Mouse (Mus musculus) intestine, embryonic 16.5 days (tissue): ENCODE measurements around the gene Icam2. TPM values are rescaled to one million over a fixed set of nuclear protein-coding genes. Genes with fewer than 3 reads are reported as not detected.
A peak's percentile ranks its signal among the peaks of the same experiment; 100 is the strongest.

Experiments used
- ATAC-seq: fragments of 200-750 bp; cut with Nextera tagmentation; 2 replicates; pipeline ENCODE4 v1.8.0; 2017; ENCODE audit warnings: moderate TSS enrichment, moderate library complexity
- H3K27ac ChIP-seq: fragments of 300-500 bp; sonication (generic); 2 replicates; pipeline ENCODE4 v1.5.1; 2014; ENCODE audit warnings: mild to moderate bottlenecking, low read length
- H3K27me3 ChIP-seq: fragments of 300-500 bp; sonication (generic); replicated peaks from 2 replicates; pipeline ENCODE4 v1.6.1; 2014; ENCODE audit warnings: low read length, control low read depth, mixed read lengths; ENCODE audit not compliant: control insufficient read depth, insufficient read depth
- H3K36me3 ChIP-seq: fragments of 300-500 bp; sonication (generic); 2 replicates; pipeline ENCODE4 v1.6.1; 2014; ENCODE audit warnings: low read length, control low read depth; ENCODE audit not compliant: control insufficient read depth, insufficient read depth
- H3K4me1 ChIP-seq: fragments of 300-500 bp; sonication (generic); 2 replicates; pipeline ENCODE4 v1.6.1; 2014; ENCODE audit warnings: low read length, control low read depth, mixed read lengths; ENCODE audit not compliant: control insufficient read depth, insufficient read depth
- H3K4me2 ChIP-seq: fragments of 300-500 bp; sonication (generic); 2 replicates; pipeline ENCODE4 v1.6.1; 2014; ENCODE audit warnings: low read depth, low read length, control low read depth
- H3K4me3 ChIP-seq: fragments of 300-500 bp; sonication (generic); 2 replicates; pipeline ENCODE4 v1.5.1; 2014; ENCODE audit warnings: mild to moderate bottlenecking, low read length
- H3K9ac ChIP-seq: fragments of 300-500 bp; sonication (generic); 2 replicates; pipeline ENCODE4 v1.6.1; 2014; ENCODE audit warnings: low read depth, low read length
- H3K9me3 ChIP-seq: fragments of 300-500 bp; sonication (generic); 2 replicates; pipeline ENCODE4 v1.6.1; 2016; ENCODE audit warnings: low read length, control low read depth; ENCODE audit not compliant: control insufficient read depth
- WGBS: fragments of 180-500 bp; shearing (Covaris S2); extraction: QIAGEN DNeasy Blood & Tissue Kit; methylation state at CpG from one replicate; pipeline ENCODE4 v1.1.7; 2014; 5-methylcytosine and 5-hydroxymethylcytosine counted together
- polyA plus RNA-seq: library from polyadenylated mRNA; unstranded; fragments of >200 nt; fragmentation: Nextera tagmentation; extraction: Ambion mirVana; gene quantifications from 2 replicates; pipeline ENCODE4 v1.2.1, GENCODE M21; 2015

Icam2 gene
- polyA plus RNA-seq, 1 experiment from 2014 or later: 40.5 TPM

DNA sequence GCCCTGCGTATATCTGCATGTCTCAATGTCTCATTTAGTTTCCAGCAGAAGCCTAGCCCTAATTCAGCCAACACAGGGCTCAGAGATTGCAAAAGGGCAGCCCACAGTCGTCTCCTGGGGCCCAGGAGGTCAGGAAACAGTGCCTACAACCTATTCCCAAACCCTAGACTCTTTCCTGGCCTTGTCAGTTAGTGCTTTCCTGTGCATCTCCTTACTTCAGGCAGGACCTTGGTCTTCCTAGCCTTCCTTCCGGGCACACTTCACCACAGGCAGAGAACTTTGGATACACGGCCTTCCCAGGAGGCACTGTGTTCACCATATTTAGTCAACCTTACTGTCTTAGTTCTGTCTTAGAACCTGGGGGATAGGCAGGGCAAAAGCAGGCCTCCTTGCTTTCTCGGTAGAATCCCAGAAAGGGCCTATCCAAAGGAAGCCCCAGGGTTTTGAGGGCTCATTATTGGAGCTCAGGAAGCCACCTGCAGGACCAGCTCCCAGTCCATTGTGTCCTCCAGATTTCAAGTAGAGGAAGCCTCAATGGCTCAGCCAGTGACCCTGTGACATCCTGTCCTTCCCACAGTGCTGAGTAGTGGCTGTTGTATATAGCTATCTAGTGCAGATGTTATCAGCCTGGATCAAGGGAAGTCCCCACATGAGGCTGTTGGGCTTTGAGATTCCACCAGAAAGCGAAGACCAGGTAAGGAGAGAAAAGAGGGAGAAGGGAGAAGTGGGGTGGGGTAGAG, 4.7 kb downstream of the Icam2 start:
- Histone ChIP-seq H3K36me3 (no peaks in the 10 kb centered on the region), H3K4me3 (no peak overlapping the region), H3K4me1 (no peaks in the 10 kb centered on the region), H3K9ac (no peak overlapping the region), H3K9me3 (no peaks in the 10 kb centered on the region), H3K27me3 (no peaks in the 10 kb centered on the region), H3K4me2 (no peak overlapping the region), H3K27ac (peak overlapping the region; percentile 56)
- WGBS: 75% methylated on average over 6 of the region's 6 CpGs
- no peak for ATAC-seq

GRCm38 (mm10) chr11:106382424-106382823, 5.5 kb downstream of the Icam2 start:
- Histone ChIP-seq H3K36me3 (no peaks in the 10 kb centered on the region), H3K27ac (peak overlapping the region; percentile 56; the same call in 1 of the 2 replicates), H3K9me3 (no peaks in the 10 kb centered on the region), H3K27me3 (no peaks in the 10 kb centered on the region), H3K4me2 (no peak overlapping the region), H3K4me3 (peak overlapping the region; percentile 16; the same call in 1 of the 2 replicates), H3K9ac (peak overlapping the region; percentile 35; the same call in 1 of the 2 replicates), H3K4me1 (no peaks in the 10 kb centered on the region)
- ATAC-seq: peak; percentile 46
- WGBS: 69% methylated on average over 5 of the region's 5 CpGs

GRCm38 (mm10) chr11:106381883-106382282, 6.0 kb downstream of the Icam2 start:
- no peak for ATAC-seq
- Histone ChIP-seq H3K36me3 (no peaks in the 10 kb centered on the region), H3K9me3 (no peaks in the 10 kb centered on the region), H3K4me1 (no peaks in the 10 kb centered on the region), H3K27me3 (no peaks in the 10 kb centered on the region), H3K4me3 (peak overlapping the region; percentile 16), H3K9ac (peak overlapping the region; percentile 35; the same call in 1 of the 2 replicates), H3K27ac (peak overlapping the region; percentile 36; the same call in 1 of the 2 replicates), H3K4me2 (no peak overlapping the region)
- 78% methylated on average over 7 of the region's 7 CpGs for WGBS

DNA sequence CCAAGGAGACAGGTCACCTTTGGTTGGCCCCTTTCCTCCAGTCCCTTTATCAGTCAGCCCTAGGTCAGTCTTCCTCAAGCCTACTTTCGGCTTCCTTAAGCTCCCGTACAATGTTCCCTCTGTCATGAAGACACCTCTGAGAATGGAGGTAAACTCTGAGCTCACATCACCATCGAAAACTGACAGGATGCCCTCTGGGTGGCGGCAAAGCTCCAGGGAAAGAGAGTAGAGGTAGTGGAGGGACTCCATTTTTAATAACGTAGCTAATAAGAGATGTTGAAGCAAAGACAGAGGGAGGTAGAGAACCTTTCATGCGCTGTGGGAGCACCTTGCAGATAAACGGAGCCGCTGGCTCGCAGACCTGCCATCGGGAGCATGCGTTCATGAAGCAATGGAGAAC, 6.9 kb downstream of the Icam2 start:
- peak overlapping the region; percentile 16 for H3K4me3 ChIP-seq

DNA sequence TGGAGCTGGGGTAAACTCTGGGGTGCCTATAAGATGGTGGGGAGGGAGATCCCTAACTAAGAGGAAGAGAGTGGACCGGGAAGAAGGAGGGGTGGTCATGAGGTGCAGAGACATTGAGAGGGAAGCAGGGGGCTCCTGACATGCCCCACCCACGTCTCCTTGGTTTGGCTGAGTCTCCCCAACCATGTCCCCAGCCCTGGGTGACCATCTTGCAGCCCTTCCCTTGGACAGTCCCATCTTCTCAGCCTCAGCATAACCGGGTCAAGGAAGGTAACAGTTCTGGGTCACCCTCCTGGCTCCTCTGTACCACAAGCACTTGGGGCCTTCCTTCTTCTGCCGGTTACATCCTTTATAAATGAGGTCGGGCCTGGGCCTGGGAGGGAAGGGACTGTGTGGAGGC, 12.9 kb downstream of the Icam2 start:
- WGBS: 77% methylated on average over 5 of the region's 5 CpGs
- ATAC-seq: no peak

More for the DNA sequence above, 6.9 kb downstream of the Icam2 start:
- no peak overlapping the region for H3K27ac ChIP-seq
- no peaks in the 10 kb centered on the region for H3K9me3 ChIP-seq
- H3K36me3 ChIP-seq: no peaks in the 10 kb centered on the region
- ATAC-seq: no peak
- no peaks in the 10 kb centered on the region for H3K4me1 ChIP-seq
- H3K27me3 ChIP-seq: no peaks in the 10 kb centered on the region
- peak overlapping the region; percentile 20; the same call in 1 of the 2 replicates for H3K4me2 ChIP-seq
- 75% methylated on average over 11 of the region's 11 CpGs for WGBS
- peak overlapping the region; percentile 32; the same call in 1 of the 2 replicates for H3K9ac ChIP-seq

DNA sequence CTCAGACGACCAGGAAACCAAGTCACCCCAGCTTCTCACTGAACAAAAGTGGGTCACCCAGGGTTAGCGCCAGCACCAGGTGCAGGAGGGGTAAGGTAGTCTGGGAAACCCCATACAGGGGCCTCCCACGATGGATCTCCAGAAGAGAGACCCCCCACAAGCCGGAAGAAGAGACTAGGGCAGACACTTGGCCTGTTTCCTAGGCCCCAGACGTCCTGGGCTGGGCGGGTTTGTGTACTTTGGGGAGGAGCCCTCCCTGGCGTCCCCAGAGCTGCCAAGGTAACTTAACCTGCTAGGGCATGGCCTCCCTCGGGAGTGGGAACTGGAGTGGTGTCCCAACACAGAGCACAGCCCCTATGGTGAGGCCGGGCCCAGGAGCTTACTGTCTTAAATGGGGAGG, 13.3 kb downstream of the Icam2 start:
- Histone ChIP-seq H3K27ac (peak overlapping the region; percentile 66), H3K4me1 (peaks cover 10% of the 10 kb centered on the region), H3K27me3 (no peaks in the 10 kb centered on the region), H3K4me3 (no peak overlapping the region), H3K9me3 (no peaks in the 10 kb centered on the region), H3K4me2 (no peak overlapping the region), H3K9ac (peak overlapping the region; percentile 40; the same call in 1 of the 2 replicates), H3K36me3 (no peaks in the 10 kb centered on the region)
- ATAC-seq: peak; percentile 84
- 33% methylated on average over 9 of the region's 9 CpGs for WGBS

More for the DNA sequence above, 12.9 kb downstream of the Icam2 start:
- Histone ChIP-seq H3K4me1 (peaks cover 10% of the 10 kb centered on the region), H3K4me3 (no peak overlapping the region), H3K27me3 (no peaks in the 10 kb centered on the region), H3K27ac (no peak overlapping the region), H3K36me3 (no peaks in the 10 kb centered on the region), H3K4me2 (no peak overlapping the region), H3K9ac (peak overlapping the region; percentile 40; the same call in 1 of the 2 replicates), H3K9me3 (no peaks in the 10 kb centered on the region)

- Histone ChIP-seq H3K27me3 (no peaks in the 10 kb centered on the region), H3K27ac (peak overlapping the region; percentile 66), H3K4me2 (no peak overlapping the region), H3K4me3 (no peak overlapping the region), H3K4me1 (peaks cover 10% of the 10 kb centered on the region), H3K36me3 (no peaks in the 10 kb centered on the region), H3K9me3 (no peaks in the 10 kb centered on the region), H3K9ac (peak overlapping the region; percentile 40; the same call in 1 of the 2 replicates)
- WGBS: 42% methylated on average over 11 of the region's 11 CpGs
- peak; percentile 55 for ATAC-seq
Measured at GRCm38 (mm10) chr11:106373998-106374397, 13.9 kb downstream of the Icam2 start.

- no peaks in the 10 kb centered on the region for H3K9me3 ChIP-seq
- H3K27me3 ChIP-seq: no peaks in the 10 kb centered on the region
- no peak overlapping the region for H3K4me2 ChIP-seq
- no peaks in the 10 kb centered on the region for H3K4me1 ChIP-seq
- no peak overlapping the region for H3K27ac ChIP-seq
- no peaks in the 10 kb centered on the region for H3K36me3 ChIP-seq
- no peak overlapping the region for H3K9ac ChIP-seq
- no peak for ATAC-seq
- H3K4me3 ChIP-seq: no peak overlapping the region
- WGBS: 11% methylated on average over 3 of the region's 3 CpGs
Measured at GRCm38 (mm10) chr11:106366316-106366715, 21.6 kb downstream of the Icam2 start.

GRCm38 (mm10) chr11:106365366-106365765, 22.5 kb downstream of the Icam2 start, which contains the start of gene Prr29:
Prr29 (plus strand) TSS chr11:106365472.
- no peaks in the 10 kb centered on the region for H3K4me1 ChIP-seq
- H3K9ac ChIP-seq: no peak within 1 kb of the TSS; the same call in 1 of the 2 replicates
- 46% methylated on average over 10 of the region's 10 CpGs for WGBS
- H3K27ac ChIP-seq: no peak within 1 kb of the TSS
- ATAC-seq: no peak
- H3K4me2 ChIP-seq: no peak within 1 kb of the TSS
- no peaks in the 10 kb centered on the region for H3K36me3 ChIP-seq
- no peaks in the 10 kb centered on the region for H3K27me3 ChIP-seq
- no peaks in the 10 kb centered on the region for H3K9me3 ChIP-seq
- no peak within 1 kb of the TSS for H3K4me3 ChIP-seq
